ENCODE assay signal across 16 mouse cellular contexts in the genomic region with DNA sequence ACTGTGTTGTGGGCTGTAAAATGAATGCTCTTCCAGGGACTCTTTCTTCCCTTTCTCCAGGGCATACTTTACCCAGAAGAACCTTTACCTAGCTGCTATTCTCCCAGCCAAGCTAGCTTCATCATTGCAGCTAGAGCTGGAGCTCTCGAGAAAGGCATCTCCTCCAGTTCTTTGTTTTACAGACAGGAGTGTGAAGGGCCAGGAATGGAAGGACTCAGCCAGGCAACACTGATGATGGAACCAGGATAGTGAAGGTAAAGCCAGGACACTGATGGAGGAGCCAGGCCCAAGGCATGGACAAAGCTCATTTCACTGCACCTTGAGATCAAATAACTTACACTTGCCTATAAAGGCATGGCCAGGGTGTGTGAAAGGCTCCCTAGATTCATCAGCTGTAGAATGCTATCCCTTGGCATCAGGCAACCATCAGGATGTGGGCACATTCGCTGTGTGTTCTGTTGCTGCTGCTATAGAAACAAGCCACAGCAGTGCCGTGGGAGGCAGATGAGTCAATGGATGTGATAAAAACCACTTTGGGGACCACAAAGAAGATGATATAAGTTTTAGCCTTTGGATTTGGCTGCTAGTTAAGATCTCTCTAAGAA.
DNase-seq lines count a peak whose midpoint lies in the region.
"Had no signal": no experiment of that assay in that cellular context is flagged by ENCODE, and none has a peak within 500 bp of the region (broad histone marks: within the 10 kb centered on the region; RNA-seq: fewer than 3 reads in every experiment).

No protein-coding gene starts in this region.

- intact Hi-C loops in left cerebral cortex, postnatal 36 days (cut with DNase I) = loop anchor here (5.0 kb wide), 1 partner anchor 70 kb away; no protein-coding TSS in a partner anchor

- peak; percentile 92 for DNase-seq in brain, adult 2 months (ENCODE audit: low read depth, low spot score)
- DNase-seq in frontal cortex, postnatal 14 days (ENCODE audit: low spot score in 2 of 2) = peak; percentile 34 to 45
- DNase-seq in layer of hippocampus, postnatal 10 days (ENCODE audit: low spot score in 2 of 2) = peak; percentile 9 to 15
- peak; percentile 64 to 71 for DNase-seq in left cerebral cortex, postnatal 36 days (ENCODE audit: low spot score in 2 of 2)
- DNase-seq in T-cell, adult 2 months (ENCODE audit: low spot score) = no peak
- no peak for DNase-seq in adrenal gland, postnatal 4 days (ENCODE audit: low spot score in 2 of 2)
- DNase-seq in spleen, postnatal 10 days (ENCODE audit: low spot score in 2 of 2) = no peak
- no peak for DNase-seq in lung, postnatal 25 days (ENCODE audit: low spot score)
- DNase-seq: adrenal gland, adult 8-10 months; cerebellum, adult 9-10 months; gastrocnemius, postnatal 14 days; kidney, adult 11 months; kidney, postnatal 14 days; liver; lung, adult 2 months; retina, postnatal 1 day had no signal

Comparison
In these comparisons a context has a peak if more than half of its experiments do, and no peak if none do; other contexts are left out.
1. DNase-seq: peak in brain, adult 2 months (single experiment), frontal cortex, postnatal 14 days (2 of 2), layer of hippocampus, postnatal 10 days (2 of 2) and left cerebral cortex, postnatal 36 days (2 of 2); none in T-cell, adult 2 months (single experiment), adrenal gland, postnatal 4 days (0 of 2), spleen, postnatal 10 days (0 of 2) and lung, postnatal 25 days (single experiment).